Mouse (Mus musculus): ENCODE measurements around the gene Bcl2l13. TPM values are rescaled to one million over a fixed set of nuclear protein-coding genes. Genes with fewer than 3 reads are reported as not detected.
"Not testable (repeated sequence)": the region's sequence is repeated elsewhere in the genome, so short reads cannot be mapped to it uniquely, and the experiment has no call there.

Gene Bcl2l13
- polyA plus RNA-seq, 1 experiment, result 14.7 TPM

- TF ChIP-seq CTCF (IDR thresholded peaks at IDR 0.05; ENCODE audit: control insufficient read depth, insufficient read depth, low read length) (no peak), POLR2A (IDR thresholded peaks at IDR 0.05; ENCODE audit: borderline replicate concordance, control insufficient read depth, low read depth, low read length) (no peak)
- peak overlapping the region; percentile 80 for H3K27ac ChIP-seq (ENCODE audit: control insufficient read depth, insufficient read depth, low read depth, low read length, poor library complexity)
- 3% methylated on average over 37 of the region's 37 CpGs for WGBS
- H3K4me1 ChIP-seq (ENCODE audit: control insufficient read depth, insufficient read depth, low read length), result peaks cover 3% of the 10 kb centered on the region; the same call in 1 of the 2 replicates
- H3K4me3 ChIP-seq (replicated peaks; ENCODE audit: control insufficient read depth, low read depth, low read length), result peak overlapping the region; percentile 65
These were observed 558 bp downstream of the Bcl2l13 start for GRCm38 (mm10) chr6:120836389-120837151.

DNA sequence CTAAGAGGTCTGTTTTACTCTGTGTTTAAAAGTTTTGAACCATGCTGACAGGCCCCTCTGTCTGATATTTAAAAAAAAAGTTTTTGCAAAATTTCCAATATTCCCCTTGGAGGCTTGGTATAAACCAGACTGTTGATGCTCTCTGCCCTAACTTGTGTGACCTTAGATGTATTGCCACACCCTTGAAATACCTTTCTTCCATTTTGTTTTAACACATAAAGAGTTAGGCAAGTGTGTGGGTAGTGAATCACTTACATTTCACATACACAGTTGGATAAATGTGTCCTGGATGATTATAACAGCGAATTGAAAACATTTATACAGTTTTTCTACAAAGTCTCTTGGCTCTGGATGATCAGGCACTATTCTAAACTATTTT lies 1.1 kb downstream of the Bcl2l13 start:
- peaks cover 4% of the 10 kb centered on the region; the same call in 1 of the 2 replicates for H3K4me1 ChIP-seq (ENCODE audit: control insufficient read depth, insufficient read depth, low read length)
- 54% methylated on average over 1 of the region's 1 CpGs for WGBS
- H3K27ac ChIP-seq (ENCODE audit: control insufficient read depth, insufficient read depth, low read depth, low read length, poor library complexity), result no peak overlapping the region
- no peak for TF ChIP-seq POLR2A (IDR thresholded peaks at IDR 0.05; ENCODE audit: borderline replicate concordance, control insufficient read depth, low read depth, low read length)
- TF ChIP-seq CTCF (IDR thresholded peaks at IDR 0.05; ENCODE audit: control insufficient read depth, insufficient read depth, low read length), result no peak
- H3K4me3 ChIP-seq (replicated peaks; ENCODE audit: control insufficient read depth, low read depth, low read length), result no peak overlapping the region

- TF ChIP-seq CTCF (IDR thresholded peaks at IDR 0.05; ENCODE audit: control insufficient read depth, insufficient read depth, low read length) (no peak), POLR2A (IDR thresholded peaks at IDR 0.05; ENCODE audit: borderline replicate concordance, control insufficient read depth, low read depth, low read length) (no peak)
- Histone ChIP-seq H3K4me1 (ENCODE audit: control insufficient read depth, insufficient read depth, low read length) (peaks cover 4% of the 10 kb centered on the region; the same call in 1 of the 2 replicates), H3K4me3 (replicated peaks; ENCODE audit: control insufficient read depth, low read depth, low read length) (no peak overlapping the region), H3K27ac (ENCODE audit: control insufficient read depth, insufficient read depth, low read depth, low read length, poor library complexity) (no peak overlapping the region)
- 78% methylated on average over 7 of the region's 7 CpGs for WGBS
These were observed 4.2 kb downstream of the Bcl2l13 start for GRCm38 (mm10) chr6:120840258-120840657.

DNA sequence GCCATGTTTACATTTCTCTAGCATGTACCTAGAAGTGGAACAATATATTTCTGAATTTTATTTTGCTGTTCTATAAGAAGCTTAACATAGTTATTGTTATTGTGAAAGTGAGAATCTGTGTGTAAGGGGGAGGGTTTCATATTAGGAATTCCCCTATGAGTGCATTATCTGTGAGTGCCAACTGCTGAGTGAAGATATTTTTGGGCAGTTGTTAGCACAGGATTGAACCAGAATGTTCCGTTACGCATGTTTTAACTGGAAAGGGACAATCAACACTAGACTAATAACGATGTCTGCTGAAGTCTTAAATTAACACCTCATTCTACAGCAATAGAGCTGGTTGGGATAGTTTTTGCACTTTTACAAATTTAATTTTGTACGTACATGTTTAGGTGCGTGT lies 5.7 kb downstream of the Bcl2l13 start:
- no peak overlapping the region for H3K4me3 ChIP-seq (replicated peaks; ENCODE audit: control insufficient read depth, low read depth, low read length)
- TF ChIP-seq POLR2A (IDR thresholded peaks at IDR 0.05; ENCODE audit: borderline replicate concordance, control insufficient read depth, low read depth, low read length) (no peak), CTCF (IDR thresholded peaks at IDR 0.05; ENCODE audit: control insufficient read depth, insufficient read depth, low read length) (no peak)
- WGBS, result 73% methylated on average over 5 of the region's 5 CpGs
- no peak overlapping the region for H3K27ac ChIP-seq (ENCODE audit: control insufficient read depth, insufficient read depth, low read depth, low read length, poor library complexity)
- peaks cover 4% of the 10 kb centered on the region; the same call in 1 of the 2 replicates for H3K4me1 ChIP-seq (ENCODE audit: control insufficient read depth, insufficient read depth, low read length)

DNA sequence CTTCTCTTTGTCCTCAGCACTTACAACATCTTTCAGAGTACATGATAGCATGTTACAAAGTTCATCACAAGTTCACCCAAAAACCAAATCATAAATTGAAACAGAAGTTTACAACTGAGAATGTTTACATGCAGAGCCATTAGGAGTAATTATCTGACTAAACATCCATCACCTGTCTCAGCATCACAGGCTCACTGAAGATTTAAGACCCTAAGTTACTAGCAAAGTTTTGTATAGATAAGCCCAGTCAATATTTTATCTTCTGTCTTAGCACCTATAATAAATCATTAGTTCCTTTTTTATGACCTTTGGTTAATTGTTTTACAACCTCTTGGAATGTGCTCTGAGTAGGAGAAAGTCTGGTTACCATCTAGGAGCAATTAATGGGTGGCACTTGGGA lies 14.7 kb downstream of the Bcl2l13 start:
- H3K4me1 ChIP-seq (ENCODE audit: control insufficient read depth, insufficient read depth, low read length); H3K4me3 ChIP-seq (replicated peaks; ENCODE audit: control insufficient read depth, low read depth, low read length); H3K27ac ChIP-seq (ENCODE audit: control insufficient read depth, insufficient read depth, low read depth, low read length, poor library complexity): not testable (repeated sequence)

- no peak for TF ChIP-seq CTCF (IDR thresholded peaks at IDR 0.05; ENCODE audit: control insufficient read depth, insufficient read depth, low read length)
- TF ChIP-seq POLR2A (IDR thresholded peaks at IDR 0.05; ENCODE audit: borderline replicate concordance, control insufficient read depth, low read depth, low read length), result no peak
- Histone ChIP-seq H3K4me1 (ENCODE audit: control insufficient read depth, insufficient read depth, low read length) (peaks cover 1% of the 10 kb centered on the region; the same call in 1 of the 2 replicates), H3K4me3 (replicated peaks; ENCODE audit: control insufficient read depth, low read depth, low read length) (no peak overlapping the region), H3K27ac (ENCODE audit: control insufficient read depth, insufficient read depth, low read depth, low read length, poor library complexity) (no peak overlapping the region)
- WGBS, result 67% methylated on average over 10 of the region's 10 CpGs
These were observed 18.4 kb downstream of the Bcl2l13 start for GRCm38 (mm10) chr6:120854413-120854812.

DNA sequence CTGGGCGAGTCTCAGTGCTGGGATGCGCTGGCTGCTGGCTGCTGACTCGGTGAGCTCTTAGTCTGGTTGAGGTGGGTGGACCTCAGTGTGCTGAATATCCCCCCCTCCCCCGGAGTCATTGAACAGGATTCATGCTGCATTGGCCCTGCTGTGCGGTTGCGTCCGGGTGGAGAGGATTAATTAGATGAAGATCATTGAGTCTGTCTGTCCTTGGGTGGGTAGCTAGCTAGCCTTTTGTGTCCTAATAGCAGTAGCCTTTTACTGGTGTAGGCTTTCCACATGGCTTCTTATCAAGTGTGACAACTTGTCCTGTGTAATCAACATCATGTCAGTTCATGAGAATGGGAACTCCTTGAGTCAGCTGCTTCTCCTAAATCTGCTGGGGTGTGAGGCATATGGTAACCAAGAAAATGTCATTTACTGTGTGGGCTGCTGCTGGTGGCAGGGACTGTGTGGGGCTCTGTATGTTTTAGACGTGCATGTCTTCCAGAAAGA lies 22.3 kb downstream of the Bcl2l13 start:
- Histone ChIP-seq H3K27ac (ENCODE audit: control insufficient read depth, insufficient read depth, low read depth, low read length, poor library complexity) (no peak overlapping the region), H3K4me3 (replicated peaks; ENCODE audit: control insufficient read depth, low read depth, low read length) (no peak overlapping the region), H3K4me1 (ENCODE audit: control insufficient read depth, insufficient read depth, low read length) (peaks cover 1% of the 10 kb centered on the region; the same call in 1 of the 2 replicates)
- no peak for TF ChIP-seq POLR2A (IDR thresholded peaks at IDR 0.05; ENCODE audit: borderline replicate concordance, control insufficient read depth, low read depth, low read length)
- TF ChIP-seq CTCF (IDR thresholded peaks at IDR 0.05; ENCODE audit: control insufficient read depth, insufficient read depth, low read length), result no peak
- 87% methylated on average over 8 of the region's 8 CpGs for WGBS

DNA sequence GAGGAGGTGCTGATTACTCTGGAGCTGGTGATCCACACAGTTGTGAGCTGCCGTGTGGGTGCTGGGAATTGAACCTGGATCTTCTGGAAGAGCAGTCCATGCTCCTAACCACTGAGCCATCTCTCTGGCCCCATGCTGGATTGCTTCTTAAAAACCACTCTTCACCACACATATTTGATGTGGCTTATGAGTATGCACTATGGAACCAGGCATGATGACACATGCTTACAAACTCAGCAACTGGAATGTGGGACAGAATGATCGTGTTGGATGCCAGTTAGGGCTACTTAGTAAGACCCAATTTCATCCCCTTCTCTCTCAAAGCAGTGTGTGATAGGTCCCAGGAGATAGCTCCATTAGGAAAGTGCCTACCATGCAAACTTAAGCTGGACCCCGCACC lies 24.1 kb downstream of the Bcl2l13 start:
- H3K4me1 ChIP-seq (ENCODE audit: control insufficient read depth, insufficient read depth, low read length), result peaks cover 1% of the 10 kb centered on the region; the same call in 1 of the 2 replicates
- no peak overlapping the region for H3K4me3 ChIP-seq (replicated peaks; ENCODE audit: control insufficient read depth, low read depth, low read length)
- WGBS, result 89% methylated on average over 3 of the region's 3 CpGs
- TF ChIP-seq CTCF (IDR thresholded peaks at IDR 0.05; ENCODE audit: control insufficient read depth, insufficient read depth, low read length) (no peak), POLR2A (IDR thresholded peaks at IDR 0.05; ENCODE audit: borderline replicate concordance, control insufficient read depth, low read depth, low read length) (no peak)
- no peak overlapping the region for H3K27ac ChIP-seq (ENCODE audit: control insufficient read depth, insufficient read depth, low read depth, low read length, poor library complexity)
